Mouse (Mus musculus) left cerebral cortex, adult 2 months (tissue): ENCODE measurements at regions not wholly inside any gene's neighbourhood (a gene's known extent, or its start where the extent isn't known, plus 50 kb on each side); places are given as distances from the start of the nearest gene placed in this dataset.

Experiments
- DNase-seq, 2 experiments: peaks; one replicate each; pipeline ENCODE4 v3.0.0; 2021 to 2022; ENCODE audit warnings: low spot score in 2 of 2, mixed read lengths in 1 of 2; ENCODE audit errors: extremely low spot score in 1 of 2
- H3K27ac ChIP-seq: fragments of 200-600 bp; 2 replicates; pipeline ENCODE4 v1.8.1; 2022
- H3K4me3 ChIP-seq: fragments of 200-600 bp; 2 replicates; pipeline ENCODE4 v1.8.1; 2022
- CTCF ChIP-seq: fragments of 200-600 bp; IDR thresholded peaks from 2 replicates; pipeline ENCODE4 v1.8.1; 2022; ENCODE audit warnings: antibody characterized with exemption, mild to moderate bottlenecking, moderate library complexity
- intact Hi-C: fragments of 180-260 bp; cut with DNase I; formaldehyde crosslinking; loops from one replicate; pipeline ENCODE4 v1.15.1; 2025

DNA sequence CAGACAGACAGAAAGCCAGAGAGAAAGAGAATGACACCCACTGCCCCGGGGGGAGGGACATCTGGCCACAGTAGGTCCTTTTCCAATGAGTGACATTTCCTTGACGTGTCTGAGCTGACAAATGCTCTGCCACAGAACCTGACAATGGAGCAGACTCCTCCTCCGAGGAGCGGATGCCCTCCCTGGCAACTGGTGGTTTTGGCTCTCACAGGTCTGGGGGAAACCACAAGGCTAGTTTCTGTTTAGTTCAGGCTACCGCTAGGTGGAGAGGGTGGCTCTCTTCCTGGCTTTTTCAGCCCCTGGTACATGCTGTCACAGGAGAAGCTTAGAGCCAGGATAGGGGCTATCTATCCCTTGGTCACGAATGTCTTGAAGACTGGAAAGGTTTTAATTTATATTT, 196.7 kb downstream of the Ly86 start:
- intact Hi-C loops, result loop anchor here (5.0 kb wide), 1 partner anchor 54 kb away; no protein-coding TSS in a partner anchor
- Histone ChIP-seq H3K27ac (no peak overlapping the region), H3K4me3 (no peak overlapping the region)
- peak; percentile 62 for TF ChIP-seq CTCF
- DNase-seq, result peak in 1 of 2 experiments; percentile 30

DNA sequence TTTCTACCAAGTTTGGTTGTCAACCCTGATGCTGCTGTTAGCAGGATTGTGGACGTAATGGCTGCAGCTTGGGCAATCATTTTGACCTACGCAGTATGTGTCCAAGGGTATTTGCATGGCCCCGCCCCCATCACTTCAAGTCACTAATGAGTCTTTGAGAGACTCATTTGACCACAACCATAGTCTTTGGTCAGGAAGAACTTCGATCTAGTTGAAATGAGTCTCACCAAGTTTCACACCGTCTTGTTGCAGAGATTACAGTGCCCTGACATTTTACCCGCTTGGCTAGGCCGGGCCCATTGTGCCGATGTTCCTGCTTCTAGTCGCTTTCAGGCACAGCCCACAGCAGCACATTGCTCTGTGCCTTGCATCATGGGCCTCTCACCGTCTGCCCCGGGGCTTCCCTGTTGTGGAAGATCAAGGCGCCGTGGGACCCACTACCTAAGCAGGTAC, 197.8 kb downstream of the Ly86 start:
- no peak for DNase-seq
- intact Hi-C loops, result loop anchor here (5.0 kb wide), 1 partner anchor 55 kb away; no protein-coding TSS in a partner anchor
- H3K27ac ChIP-seq, result no peak overlapping the region
- TF ChIP-seq CTCF, result no peak
- no peak overlapping the region for H3K4me3 ChIP-seq

DNA sequence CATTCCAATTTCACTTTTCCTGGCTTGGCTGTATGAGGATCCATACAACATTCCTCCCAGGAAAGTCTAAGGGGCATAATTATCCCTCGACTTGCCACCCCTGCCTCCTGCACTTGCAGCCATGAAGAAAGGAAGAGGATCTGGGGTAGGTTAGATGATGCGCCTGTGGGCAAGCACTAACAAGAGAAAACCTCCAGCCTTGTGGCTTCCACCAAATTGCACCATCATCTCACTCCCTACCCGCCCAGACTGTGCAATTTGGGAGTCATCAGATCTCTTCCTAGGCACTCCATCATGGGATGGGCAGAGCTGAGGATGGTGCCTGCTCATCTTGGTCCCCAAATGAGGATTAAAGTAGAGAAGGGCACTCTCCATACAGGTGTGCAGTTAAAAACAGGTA, 198.8 kb downstream of the Ly86 start:
- intact Hi-C loops, result loop anchor here (5.0 kb wide), 1 partner anchor 56 kb away; no protein-coding TSS in a partner anchor
- H3K27ac ChIP-seq, result no peak overlapping the region
- TF ChIP-seq CTCF, result no peak
- no peak for DNase-seq
- no peak overlapping the region for H3K4me3 ChIP-seq

DNA sequence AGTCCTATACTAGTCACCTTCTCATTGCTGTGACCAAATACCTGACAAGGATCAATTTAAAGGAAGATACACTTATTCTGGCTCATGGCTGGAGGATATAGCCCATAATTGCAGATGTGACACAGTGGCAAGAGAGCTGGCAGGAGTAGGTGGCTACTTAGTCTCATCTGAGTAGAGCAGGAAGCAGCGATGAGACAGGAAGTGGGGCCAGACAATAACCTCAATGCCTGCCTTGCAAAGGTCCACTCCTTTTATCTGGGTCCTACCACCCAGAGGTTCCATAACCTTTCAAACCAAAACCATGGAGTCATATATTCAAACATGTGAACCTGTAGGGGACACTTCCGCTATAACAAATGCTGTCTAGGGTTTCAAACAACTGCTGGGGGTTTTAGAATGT, 199.7 kb downstream of the Ly86 start:
- Histone ChIP-seq H3K27ac (no peak overlapping the region), H3K4me3 (no peak overlapping the region)
- intact Hi-C loops, result loop anchor here (5.0 kb wide), 1 partner anchor 57 kb away; no protein-coding TSS in a partner anchor
- DNase-seq, result no peak
- no peak for TF ChIP-seq CTCF

DNA sequence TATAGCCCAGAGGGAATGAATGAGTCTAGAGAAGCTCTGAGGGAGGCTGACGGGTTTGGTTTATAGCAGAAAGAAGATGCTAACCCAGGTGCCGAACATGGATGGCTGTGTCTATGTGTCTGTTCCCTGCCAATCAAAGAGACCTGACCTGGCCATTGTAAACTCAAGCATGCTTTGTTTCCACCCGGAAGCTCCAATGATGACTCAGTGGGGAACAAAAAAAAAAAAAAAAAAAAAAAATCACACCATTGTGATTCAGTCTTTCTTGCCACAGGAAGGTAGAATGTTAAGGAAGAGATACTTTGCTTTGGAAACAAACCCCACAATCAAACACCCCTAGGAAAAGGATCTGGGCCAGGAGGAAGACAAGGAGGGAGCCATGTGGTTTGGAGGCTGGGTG, 201.5 kb downstream of the Ly86 start:
- Histone ChIP-seq H3K27ac (no peak overlapping the region), H3K4me3 (no peak overlapping the region)
- DNase-seq, result no peak
- intact Hi-C loops, result no loop called here
- TF ChIP-seq CTCF, result no peak

DNA sequence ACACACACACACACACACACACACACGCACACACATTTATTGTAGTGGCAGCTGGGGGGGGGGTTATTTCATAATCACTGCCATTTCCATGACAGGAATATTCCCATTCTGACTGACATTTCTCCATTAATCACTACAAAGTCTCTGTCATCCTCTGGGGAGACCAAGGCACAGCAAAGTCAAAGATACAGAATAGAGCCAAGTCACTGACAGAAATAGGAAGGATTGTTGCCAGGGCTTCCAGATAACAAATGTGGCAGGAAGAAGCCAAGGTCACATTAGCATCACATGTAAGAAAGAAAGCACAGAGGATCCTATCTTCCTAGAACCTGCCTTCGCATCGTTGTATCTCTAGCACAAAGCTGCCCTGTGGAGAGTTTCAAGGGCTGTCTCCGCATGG, 205.6 kb downstream of the Ly86 start:
- intact Hi-C loops, result no loop called here
- TF ChIP-seq CTCF, result no peak
- DNase-seq, result no peak

DNA sequence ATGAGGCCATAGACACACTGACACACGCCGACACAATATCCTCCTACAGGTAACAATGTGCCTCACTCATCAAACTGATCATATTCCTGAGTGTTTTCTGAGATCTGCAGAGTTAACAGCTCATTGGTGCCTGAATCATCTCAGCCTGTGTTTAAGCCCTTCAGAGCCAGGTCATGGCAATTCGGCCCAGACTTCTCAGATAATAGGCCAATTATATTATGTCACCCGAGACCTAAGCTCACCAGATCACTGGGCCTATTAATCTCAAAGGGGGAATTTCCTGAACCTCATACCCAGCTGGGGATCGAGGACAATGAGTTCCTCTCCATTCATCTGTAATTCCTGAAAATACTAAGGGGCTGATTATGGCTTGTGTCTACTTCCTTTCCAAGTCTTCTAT, 208.4 kb downstream of the Ly86 start:
- intact Hi-C loops, result no loop called here
- no peak for DNase-seq
- no peak for TF ChIP-seq CTCF
- Histone ChIP-seq H3K27ac (no peak overlapping the region), H3K4me3 (no peak overlapping the region)

More for the DNA sequence above, 205.6 kb downstream of the Ly86 start:
- Histone ChIP-seq H3K27ac (no peak overlapping the region), H3K4me3 (no peak overlapping the region)

DNA sequence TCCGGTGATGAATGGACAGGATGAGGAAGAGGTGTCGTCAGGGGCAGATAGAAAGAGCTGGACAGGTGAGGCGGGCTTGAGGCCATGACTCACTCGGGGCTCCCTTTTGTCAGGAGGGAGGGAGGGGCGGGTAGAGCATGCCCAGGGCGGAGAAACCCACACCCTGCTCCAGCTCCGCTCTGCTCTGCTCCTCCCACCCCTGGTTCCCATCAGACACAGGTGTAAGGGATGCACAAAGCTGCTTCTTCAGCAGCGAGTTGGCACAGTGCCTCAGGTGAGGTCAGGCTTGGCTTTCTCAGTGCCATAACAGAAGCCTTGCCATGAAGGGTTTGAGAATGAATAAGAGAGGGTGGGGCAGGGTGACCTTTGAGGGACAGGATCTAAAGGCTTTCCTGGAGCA, 212.2 kb downstream of the Ly86 start:
- intact Hi-C loops, result no loop called here
- no peak overlapping the region for H3K27ac ChIP-seq
- no peak for TF ChIP-seq CTCF
- no peak overlapping the region for H3K4me3 ChIP-seq
- DNase-seq, result no peak

DNA sequence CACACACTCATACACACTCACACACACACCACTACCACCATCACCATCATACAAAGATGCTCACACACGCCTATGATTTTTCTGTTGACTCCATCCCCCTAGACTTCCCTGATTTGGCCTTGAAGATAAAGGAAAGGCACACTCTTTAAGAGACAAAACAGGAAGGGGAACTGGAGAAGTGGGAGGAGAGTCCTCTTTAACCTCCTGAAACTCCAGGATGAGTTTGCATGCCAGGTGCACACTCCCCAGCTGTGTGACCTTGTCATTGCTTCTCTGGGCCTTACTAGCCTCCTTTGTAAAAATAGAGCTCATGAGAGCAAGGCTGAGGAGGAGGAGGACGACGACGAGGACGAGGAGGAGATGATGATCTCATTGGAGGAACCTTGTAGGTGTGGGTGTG, 212.8 kb downstream of the Ly86 start:
- intact Hi-C loops, result no loop called here
- TF ChIP-seq CTCF, result no peak

DNA sequence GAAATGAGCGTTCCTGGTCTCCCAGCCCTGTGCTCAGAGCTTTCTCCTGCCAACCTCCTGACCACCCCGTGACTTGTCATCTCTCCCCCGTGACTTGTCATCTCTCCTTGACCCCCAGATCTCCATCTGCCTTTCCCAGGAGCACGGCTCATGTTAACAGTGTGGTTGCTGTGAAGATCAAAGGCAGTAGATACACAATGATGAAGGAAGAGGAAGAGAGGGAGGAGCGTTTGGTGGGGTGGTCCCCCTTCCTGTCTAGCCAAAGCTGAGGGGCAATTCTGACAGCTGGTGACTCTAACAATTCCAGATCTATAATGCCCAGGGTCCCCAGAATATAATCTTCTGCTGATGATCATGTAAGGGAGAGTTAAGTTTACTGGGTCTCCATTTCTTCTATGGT, 214.0 kb downstream of the Ly86 start:
- Histone ChIP-seq H3K4me3 (no peak overlapping the region), H3K27ac (no peak overlapping the region)
- no peak for TF ChIP-seq CTCF
- intact Hi-C loops, result no loop called here
- no peak for DNase-seq

More for the DNA sequence above, 212.8 kb downstream of the Ly86 start:
- no peak for DNase-seq
- no peak overlapping the region for H3K27ac ChIP-seq
- no peak overlapping the region for H3K4me3 ChIP-seq

DNA sequence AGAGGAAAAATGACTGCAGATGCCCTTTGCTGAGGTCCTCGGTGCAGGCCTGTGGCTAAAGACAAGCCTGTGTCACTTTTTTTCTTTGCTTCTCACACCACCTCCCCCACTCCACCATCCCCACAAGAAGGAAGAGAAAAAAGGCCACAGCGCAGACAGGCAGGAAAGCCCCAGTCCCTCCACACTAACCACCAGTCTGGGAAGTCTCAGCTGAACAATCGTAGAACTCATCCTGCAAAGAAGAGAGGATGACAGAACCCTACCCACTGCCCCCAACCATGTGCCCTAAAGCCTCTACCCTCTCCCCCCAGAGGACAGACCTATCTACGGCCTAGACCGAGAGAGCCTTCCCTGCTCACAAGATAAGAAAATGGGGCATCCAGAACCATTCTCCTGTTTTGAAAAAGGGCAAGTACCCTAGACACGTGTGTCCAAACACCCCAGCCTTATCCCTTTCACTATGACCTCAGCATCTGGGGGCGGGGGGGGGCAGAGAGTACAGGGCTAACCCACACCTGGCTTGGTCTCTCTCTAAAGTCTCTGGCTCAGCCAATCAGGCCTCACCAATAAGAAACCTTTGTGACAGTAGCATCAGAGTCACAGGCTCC, 214.8 kb downstream of the Ly86 start:
- Histone ChIP-seq H3K4me3 (no peak overlapping the region), H3K27ac (no peak overlapping the region)
- intact Hi-C loops, result no loop called here
- no peak for DNase-seq
- no peak for TF ChIP-seq CTCF

DNA sequence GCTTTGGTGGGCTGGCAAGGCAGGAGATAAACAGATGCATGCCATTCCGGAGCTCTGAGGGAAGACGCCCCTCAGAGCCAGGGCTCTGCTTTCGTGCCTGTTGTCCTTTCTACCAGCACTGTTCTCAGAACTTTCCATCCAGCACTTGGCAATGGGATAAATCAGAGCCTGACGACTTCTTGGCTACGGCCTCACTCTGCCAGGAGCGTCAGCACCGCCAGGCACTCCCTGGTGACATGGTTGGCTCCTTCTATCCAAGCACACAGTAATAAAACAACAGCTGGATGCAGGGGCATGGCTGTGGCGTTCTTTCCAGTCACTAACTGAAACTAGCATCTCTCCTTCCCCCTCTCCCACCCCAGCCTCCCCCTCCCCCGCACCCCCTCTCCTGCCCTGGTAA, 215.4 kb downstream of the Ly86 start:
- H3K4me3 ChIP-seq, result no peak overlapping the region
- no peak overlapping the region; the same call in 1 of the 2 replicates for H3K27ac ChIP-seq
- no peak for TF ChIP-seq CTCF
- DNase-seq, result no peak
- intact Hi-C loops, result no loop called here

DNA sequence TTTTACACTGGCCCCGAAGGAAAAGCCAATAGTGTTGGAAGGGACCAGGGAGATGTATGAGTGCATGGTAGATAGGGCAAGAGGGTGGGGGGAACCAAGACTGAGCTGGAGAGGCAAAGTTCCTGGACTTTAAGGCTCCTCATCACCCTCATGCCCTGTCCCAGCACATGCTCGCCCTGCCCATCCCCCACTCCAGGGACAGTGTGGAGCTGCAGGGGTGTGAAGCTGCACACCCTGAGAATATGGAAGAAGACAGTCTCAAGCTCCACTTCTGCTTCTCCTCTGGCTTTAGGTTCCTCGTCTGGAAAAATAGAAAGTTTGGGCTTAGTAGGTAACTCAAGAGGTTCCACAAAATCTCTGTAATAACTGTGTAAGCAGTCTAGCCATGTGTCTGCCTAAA, 215.8 kb downstream of the Ly86 start:
- Histone ChIP-seq H3K4me3 (no peak overlapping the region), H3K27ac (no peak overlapping the region)
- intact Hi-C loops, result no loop called here
- no peak for DNase-seq
- TF ChIP-seq CTCF, result no peak
